Mouse (Mus musculus): ENCODE results near the gene Zfp148. TPM values are rescaled to one million over a fixed set of nuclear protein-coding genes. Genes with fewer than 3 reads are reported as not detected.

Zfp148 gene
- polyA plus RNA-seq, 1 experiment from 2014 or later = 60.9 TPM

GRCm38 (mm10) chr16:33517627-33518026 is 137.0 kb downstream of the Zfp148 start:
- no peaks in the 10 kb centered on the region for H3K27me3 ChIP-seq
- 0 out of 2 replicates have a peak overlapping the region, but pooled peaks have one; percentile 35 for H3K27ac ChIP-seq
- no peaks in the 10 kb centered on the region for H3K36me3 ChIP-seq
- H3K4me1 ChIP-seq = peaks cover 18% of the 10 kb centered on the region
- ATAC-seq (ENCODE audit: insufficient number of reproducible peaks, low FRiP score, low TSS enrichment, low read depth) = no peak
- peak overlapping the region; percentile 35 for H3K4me3 ChIP-seq
- H3K9me3 ChIP-seq = no peaks in the 10 kb centered on the region
- no peak overlapping the region; the same call in 1 of the 2 replicates for H3K9ac ChIP-seq
- H3K4me2 ChIP-seq = peak overlapping the region; percentile 87
- WGBS = 26% methylated on average over 4 of the region's 4 CpGs

GRCm38 (mm10) chr16:33518236-33518635 is 137.6 kb downstream of the Zfp148 start:
- Histone ChIP-seq H3K4me1 (peaks cover 18% of the 10 kb centered on the region), H3K27me3 (no peaks in the 10 kb centered on the region), H3K9ac (no peak overlapping the region), H3K27ac (no peak overlapping the region), H3K4me2 (no peak overlapping the region), H3K36me3 (no peaks in the 10 kb centered on the region), H3K9me3 (no peaks in the 10 kb centered on the region), H3K4me3 (no peak overlapping the region)
- no peak for ATAC-seq (ENCODE audit: insufficient number of reproducible peaks, low FRiP score, low TSS enrichment, low read depth)
- WGBS = 62% methylated on average over 7 of the region's 7 CpGs

- Histone ChIP-seq H3K36me3 (no peaks in the 10 kb centered on the region), H3K4me3 (no peak overlapping the region), H3K4me1 (peaks cover 18% of the 10 kb centered on the region), H3K27me3 (no peaks in the 10 kb centered on the region), H3K4me2 (no peak overlapping the region), H3K9ac (no peak overlapping the region), H3K9me3 (no peaks in the 10 kb centered on the region), H3K27ac (no peak overlapping the region)
- ATAC-seq (ENCODE audit: insufficient number of reproducible peaks, low FRiP score, low TSS enrichment, low read depth) = no peak
- WGBS = 84% methylated on average over 6 of the region's 6 CpGs
Measured at GRCm38 (mm10) chr16:33519916-33520568, 139.4 kb downstream of the Zfp148 start.

- no peak for ATAC-seq (ENCODE audit: insufficient number of reproducible peaks, low FRiP score, low TSS enrichment, low read depth)
- H3K4me1 ChIP-seq = peaks cover 7% of the 10 kb centered on the region
- H3K9me3 ChIP-seq = no peaks in the 10 kb centered on the region
- no peak overlapping the region for H3K4me2 ChIP-seq
- WGBS = 58% methylated on average over 4 of the region's 4 CpGs
- no peaks in the 10 kb centered on the region for H3K27me3 ChIP-seq
- no peak overlapping the region for H3K9ac ChIP-seq
- no peaks in the 10 kb centered on the region for H3K36me3 ChIP-seq
- H3K27ac ChIP-seq = no peak overlapping the region
- H3K4me3 ChIP-seq = no peak overlapping the region
Measured at GRCm38 (mm10) chr16:33522516-33522915, 141.9 kb downstream of the Zfp148 start.

- H3K9me3 ChIP-seq = no peaks in the 10 kb centered on the region
- WGBS = 72% methylated on average over 10 of the region's 10 CpGs
- H3K4me1 ChIP-seq = no peaks in the 10 kb centered on the region
- H3K27me3 ChIP-seq = no peaks in the 10 kb centered on the region
- H3K4me3 ChIP-seq = no peak overlapping the region
- H3K36me3 ChIP-seq = no peaks in the 10 kb centered on the region
- no peak overlapping the region for H3K4me2 ChIP-seq
- ATAC-seq (ENCODE audit: insufficient number of reproducible peaks, low FRiP score, low TSS enrichment, low read depth) = no peak
- no peak overlapping the region for H3K9ac ChIP-seq
- H3K27ac ChIP-seq = no peak overlapping the region
Measured at GRCm38 (mm10) chr16:33523571-33523970, 142.9 kb downstream of the Zfp148 start.

GRCm38 (mm10) chr16:33529502-33530454 is 149.1 kb downstream of the Zfp148 start:
- no peak overlapping the region for H3K4me3 ChIP-seq
- 61% methylated on average over 11 of the region's 11 CpGs for WGBS
- no peaks in the 10 kb centered on the region for H3K9me3 ChIP-seq
- ATAC-seq (ENCODE audit: insufficient number of reproducible peaks, low FRiP score, low TSS enrichment, low read depth) = no peak
- H3K27ac ChIP-seq = no peak overlapping the region
- no peaks in the 10 kb centered on the region for H3K36me3 ChIP-seq
- no peaks in the 10 kb centered on the region for H3K27me3 ChIP-seq
- no peaks in the 10 kb centered on the region; the same call in 1 of the 2 replicates for H3K4me1 ChIP-seq
- H3K4me2 ChIP-seq = no peak overlapping the region
- H3K9ac ChIP-seq = no peak overlapping the region

- no peaks in the 10 kb centered on the region for H3K27me3 ChIP-seq
- H3K4me1 ChIP-seq = no peaks in the 10 kb centered on the region; the same call in 1 of the 2 replicates
- no peak overlapping the region for H3K4me2 ChIP-seq
- no peak overlapping the region for H3K9ac ChIP-seq
- no peak for ATAC-seq (ENCODE audit: insufficient number of reproducible peaks, low FRiP score, low TSS enrichment, low read depth)
- no peaks in the 10 kb centered on the region for H3K36me3 ChIP-seq
- H3K27ac ChIP-seq = no peak overlapping the region
- WGBS = 79% methylated on average over 8 of the region's 8 CpGs
- H3K9me3 ChIP-seq = no peaks in the 10 kb centered on the region
- no peak overlapping the region for H3K4me3 ChIP-seq
Measured at GRCm38 (mm10) chr16:33531184-33531583, 150.5 kb downstream of the Zfp148 start.

GRCm38 (mm10) chr16:33536456-33536855 is 155.8 kb downstream of the Zfp148 start:
- Histone ChIP-seq H3K36me3 (no peaks in the 10 kb centered on the region), H3K4me3 (no peak overlapping the region), H3K9me3 (no peaks in the 10 kb centered on the region), H3K4me1 (peaks cover 10% of the 10 kb centered on the region), H3K27ac (no peak overlapping the region), H3K4me2 (no peak overlapping the region), H3K9ac (no peak overlapping the region), H3K27me3 (no peaks in the 10 kb centered on the region)
- 72% methylated on average over 8 of the region's 8 CpGs for WGBS
- no peak for ATAC-seq (ENCODE audit: insufficient number of reproducible peaks, low FRiP score, low TSS enrichment, low read depth)

- no peak overlapping the region for H3K4me3 ChIP-seq
- H3K4me1 ChIP-seq = peaks cover 10% of the 10 kb centered on the region
- WGBS = 47% methylated on average over 21 of the region's 21 CpGs
- H3K27ac ChIP-seq = 0 out of 2 replicates have a peak overlapping the region, but pooled peaks have one; percentile 17
- no peaks in the 10 kb centered on the region for H3K36me3 ChIP-seq
- no peak overlapping the region for H3K4me2 ChIP-seq
- H3K9ac ChIP-seq = no peak overlapping the region
- ATAC-seq (ENCODE audit: insufficient number of reproducible peaks, low FRiP score, low TSS enrichment, low read depth) = no peak
- H3K27me3 ChIP-seq = no peaks in the 10 kb centered on the region
- no peaks in the 10 kb centered on the region for H3K9me3 ChIP-seq
Measured at GRCm38 (mm10) chr16:33537499-33538225, 157.0 kb downstream of the Zfp148 start.

- Histone ChIP-seq H3K4me1 (no peaks in the 10 kb centered on the region), H3K9me3 (no peaks in the 10 kb centered on the region), H3K27ac (no peak overlapping the region), H3K9ac (no peak overlapping the region), H3K27me3 (no peaks in the 10 kb centered on the region), H3K4me2 (no peak overlapping the region), H3K36me3 (no peaks in the 10 kb centered on the region), H3K4me3 (no peak overlapping the region)
- 89% methylated on average over 2 of the region's 2 CpGs for WGBS
- no peak for ATAC-seq (ENCODE audit: insufficient number of reproducible peaks, low FRiP score, low TSS enrichment, low read depth)
Measured at GRCm38 (mm10) chr16:33544346-33544745, 163.7 kb downstream of the Zfp148 start.

- Histone ChIP-seq H3K9ac (no peak overlapping the region), H3K9me3 (no peaks in the 10 kb centered on the region), H3K36me3 (no peaks in the 10 kb centered on the region), H3K4me1 (no peaks in the 10 kb centered on the region), H3K4me3 (no peak overlapping the region), H3K27ac (no peak overlapping the region), H3K4me2 (no peak overlapping the region), H3K27me3 (no peaks in the 10 kb centered on the region)
- 73% methylated on average over 4 of the region's 4 CpGs for WGBS
- ATAC-seq (ENCODE audit: insufficient number of reproducible peaks, low FRiP score, low TSS enrichment, low read depth) = no peak
Measured at GRCm38 (mm10) chr16:33545530-33545929, 164.9 kb downstream of the Zfp148 start.

Data from limb, embryonic 15.5 days (tissue).